Mouse (Mus musculus) frontal cortex, postnatal 25 days (tissue): ENCODE results near the gene Ksr1.

ENCODE experiments used
- DNase-seq, 2 experiments: peaks; one replicate each; pipeline ENCODE4 v3.0.0; 2022; ENCODE audit warnings: low spot score in 2 of 2

The Ksr1 gene

DNA sequence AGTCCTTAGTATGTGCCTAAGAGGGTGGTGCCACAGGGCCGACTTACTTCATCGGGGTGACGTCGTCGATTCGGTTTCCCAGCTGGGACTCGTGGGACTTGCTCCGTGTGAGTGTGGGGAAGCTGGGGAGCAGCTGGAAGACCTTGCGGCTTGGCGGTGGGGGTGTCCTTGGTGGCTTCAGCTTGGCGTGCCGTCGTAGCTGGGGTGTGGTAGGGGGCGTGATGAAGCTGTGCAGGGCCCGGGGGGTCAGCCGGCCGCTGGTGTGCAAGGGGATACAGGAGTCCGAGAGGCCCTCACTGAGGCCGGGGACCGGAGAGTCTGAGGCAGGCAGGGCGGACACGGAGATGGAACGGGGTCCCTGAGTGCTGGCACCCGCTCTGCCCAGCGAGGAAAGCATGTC, 101.4 kb downstream of the Ksr1 start:
- DNase-seq, result no peak

DNA sequence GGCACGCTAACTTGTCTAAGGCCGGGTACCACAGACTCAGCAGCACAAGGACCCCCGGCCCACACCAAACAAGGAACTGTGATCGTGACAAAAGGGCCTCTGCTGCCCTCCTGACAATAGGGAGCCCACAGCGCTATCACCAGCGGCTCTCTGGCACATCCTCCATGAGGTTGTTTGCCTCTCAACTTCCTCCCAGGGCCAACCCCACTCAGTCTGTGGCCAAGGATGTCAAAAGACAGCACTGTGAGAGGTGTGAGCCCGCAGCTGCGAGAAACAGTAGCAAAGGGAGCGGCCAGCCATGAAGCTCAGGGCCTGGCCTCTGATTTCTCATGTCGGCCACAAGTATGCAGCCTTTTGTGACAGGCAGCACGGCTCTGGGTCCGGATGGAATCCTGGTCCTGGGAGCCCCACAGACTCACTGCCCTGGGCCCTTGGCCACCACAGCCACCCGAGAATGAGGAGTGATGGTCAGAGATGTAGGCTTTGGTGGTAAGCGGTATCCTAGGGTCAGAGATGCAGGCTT, 104.2 kb downstream of the Ksr1 start:
- no peak for DNase-seq

DNA sequence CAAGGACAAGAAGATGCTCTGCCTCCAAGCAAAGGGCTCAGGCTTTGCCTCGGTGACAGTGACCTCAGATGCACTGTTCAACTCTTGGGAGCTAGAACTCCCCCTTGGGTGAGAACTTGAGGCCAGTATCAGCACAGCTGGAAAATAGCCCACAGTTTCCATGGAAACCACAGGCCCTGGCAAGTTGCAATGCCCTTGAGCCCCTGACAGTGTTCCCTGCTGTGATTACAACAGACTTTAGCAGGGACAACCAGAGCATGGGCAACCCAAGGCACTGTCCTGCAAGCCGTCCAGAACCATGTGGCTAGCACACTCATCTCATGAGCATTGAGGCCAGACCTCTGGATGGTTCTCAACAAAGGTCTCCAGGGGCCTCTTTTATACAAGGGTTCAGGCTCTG, 106.7 kb downstream of the Ksr1 start:
- no peak for DNase-seq

DNA sequence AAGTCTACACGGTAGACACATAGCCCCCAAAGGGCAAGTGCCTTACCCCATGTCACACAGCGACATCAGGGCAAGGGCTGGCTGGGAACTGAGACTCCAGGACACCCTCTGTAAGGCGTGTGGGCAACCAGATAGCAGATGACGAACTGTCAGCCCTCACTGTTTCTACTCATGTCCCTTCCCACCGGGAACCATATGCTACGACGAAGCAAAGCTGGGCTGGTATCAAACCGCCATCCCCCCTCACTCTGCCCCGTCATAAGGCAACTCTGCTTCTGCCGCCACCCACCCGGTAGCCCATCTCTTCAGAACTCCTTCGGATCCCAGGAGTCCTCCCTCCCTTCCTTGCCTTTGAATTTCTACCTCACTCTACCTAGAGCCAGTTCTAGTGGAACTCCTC, 108.7 kb downstream of the Ksr1 start:
- no peak for DNase-seq

DNA sequence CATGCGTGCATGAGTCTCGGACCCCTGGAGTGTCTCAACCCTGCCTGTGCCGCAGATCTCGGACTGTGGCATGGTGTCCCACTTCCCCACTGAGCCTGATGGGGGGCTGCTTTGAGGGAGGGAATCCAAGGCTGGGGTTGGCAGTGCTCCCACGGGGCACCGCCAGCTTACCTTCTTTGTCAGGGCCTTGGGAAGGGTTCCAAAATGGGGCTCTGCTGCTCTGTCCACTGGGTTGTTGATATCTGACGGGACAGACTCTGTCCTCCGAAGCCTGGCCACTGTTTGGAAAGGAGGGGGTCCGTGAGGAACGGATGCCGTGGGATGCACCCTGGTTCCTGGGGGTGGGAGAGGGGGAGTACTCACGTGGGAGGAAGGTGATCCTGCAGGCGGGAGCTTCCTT, 109.9 kb downstream of the Ksr1 start:
- DNase-seq, result no peak

DNA sequence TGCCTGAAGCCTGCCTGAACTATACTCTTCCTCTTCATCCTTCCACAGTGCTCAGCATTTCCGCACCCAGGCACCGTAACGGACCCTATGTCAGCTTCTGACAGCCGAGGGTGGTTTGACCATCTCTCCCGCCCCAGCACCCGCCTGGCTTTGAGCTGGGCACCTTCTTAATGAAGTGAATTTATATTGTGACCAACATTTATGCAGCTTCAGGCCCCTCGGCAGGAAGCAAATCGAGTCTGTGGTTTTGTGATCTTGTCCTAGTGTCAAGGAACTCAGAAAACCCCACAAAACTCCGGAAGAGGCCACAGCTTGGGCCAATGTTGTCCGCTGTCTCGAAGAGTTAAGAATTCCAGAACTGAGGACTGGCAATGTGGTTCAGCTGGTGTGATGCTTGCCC, 112.6 kb downstream of the Ksr1 start:
- no peak for DNase-seq

DNA sequence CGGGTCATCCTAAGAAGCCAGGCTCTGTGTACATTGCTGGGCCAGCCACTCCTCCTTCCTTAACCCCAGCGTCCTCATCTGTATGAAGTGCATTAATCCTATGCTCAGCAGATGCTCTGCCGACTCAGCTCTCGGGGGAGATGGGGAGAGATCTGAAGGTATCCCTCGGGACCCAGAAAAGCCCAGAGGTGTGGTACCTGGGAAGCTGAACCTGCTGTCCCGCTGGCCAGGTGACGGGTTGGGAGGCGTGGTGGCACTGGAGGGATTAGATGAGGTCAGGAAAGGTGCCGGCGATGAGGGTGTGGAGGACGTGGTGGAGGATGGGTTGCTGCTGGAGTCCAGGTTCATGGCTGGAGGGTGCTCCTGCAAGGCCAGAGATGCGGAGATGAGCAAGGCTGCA, 113.2 kb downstream of the Ksr1 start:
- DNase-seq, result no peak

DNA sequence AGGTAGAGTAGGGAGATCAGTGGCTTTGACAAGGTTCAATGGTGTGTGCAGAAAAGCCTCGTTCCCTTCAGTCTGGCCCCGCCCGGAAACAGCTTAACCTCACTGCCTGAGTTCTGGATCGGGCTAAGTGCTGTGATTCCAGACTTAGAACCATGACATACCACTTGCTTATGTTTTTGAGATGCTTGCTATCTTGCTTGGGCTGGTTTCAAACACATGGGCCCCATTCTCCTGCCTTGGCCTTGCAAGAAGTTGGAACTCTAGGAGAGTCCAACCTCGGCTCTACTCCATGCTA, 114.8 kb downstream of the Ksr1 start:
- DNase-seq, result no peak

DNA sequence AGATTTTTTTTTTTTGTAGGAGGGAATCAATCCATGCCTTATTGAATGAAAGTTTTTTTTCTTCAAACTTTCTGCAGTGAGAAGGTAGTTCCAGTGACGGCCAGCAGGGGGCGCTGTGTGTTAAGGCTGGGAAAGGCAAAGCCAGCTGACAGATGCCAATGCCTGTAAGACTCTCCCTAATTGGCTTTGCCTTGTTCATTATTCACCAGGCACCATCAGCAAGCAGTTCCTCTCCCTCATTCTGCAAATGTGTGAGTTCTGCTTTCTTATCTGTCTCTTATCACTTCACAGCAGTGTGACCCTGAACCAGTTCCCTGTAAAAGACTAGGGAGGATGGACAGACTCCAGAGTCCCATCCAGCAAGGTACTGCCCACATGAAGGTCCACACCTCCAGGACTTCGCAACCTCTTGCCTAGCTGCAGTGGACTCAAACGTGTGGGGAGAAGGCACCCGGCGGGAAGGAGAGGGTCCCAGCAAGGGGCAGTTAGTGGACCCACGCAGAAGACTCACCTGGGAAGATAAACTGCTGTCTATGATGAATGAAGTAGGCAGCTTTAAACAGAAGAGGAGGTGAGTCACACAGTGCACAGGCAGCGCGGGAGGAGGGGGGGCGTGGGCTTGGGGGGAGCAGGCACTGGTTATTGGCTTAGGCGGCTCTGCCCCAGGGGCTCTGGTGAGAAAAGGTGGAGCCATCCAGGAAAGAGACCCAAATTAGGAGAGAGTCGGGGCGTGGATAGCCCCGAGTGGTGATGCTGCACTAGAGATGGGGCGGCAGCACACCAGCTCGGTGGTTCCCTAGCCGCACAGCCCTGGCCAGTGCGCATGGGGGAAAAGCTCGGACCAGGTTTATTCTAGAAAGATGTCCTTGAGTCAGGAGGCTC, 115.4 kb downstream of the Ksr1 start:
- peak; percentile 84 for DNase-seq

DNA sequence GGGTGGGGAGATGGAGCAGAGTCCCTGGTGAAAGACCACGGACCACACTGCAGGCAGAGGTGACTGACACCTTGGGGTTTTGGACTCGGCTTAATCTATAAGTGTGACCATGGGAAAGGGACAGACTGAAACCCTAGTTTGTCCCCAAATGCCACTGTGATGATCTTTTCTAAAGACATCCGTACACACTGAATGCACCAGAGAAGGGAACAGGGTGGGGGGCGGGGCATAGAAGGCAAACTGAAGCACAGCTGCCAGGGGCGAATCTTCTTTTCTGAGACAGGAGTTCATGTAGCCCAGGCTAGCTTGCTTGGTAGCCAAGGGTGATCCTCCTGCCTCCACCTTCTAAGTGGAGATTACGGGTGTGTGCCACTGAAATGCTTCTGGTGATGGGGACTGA, 122.5 kb downstream of the Ksr1 start:
- no peak for DNase-seq

DNA sequence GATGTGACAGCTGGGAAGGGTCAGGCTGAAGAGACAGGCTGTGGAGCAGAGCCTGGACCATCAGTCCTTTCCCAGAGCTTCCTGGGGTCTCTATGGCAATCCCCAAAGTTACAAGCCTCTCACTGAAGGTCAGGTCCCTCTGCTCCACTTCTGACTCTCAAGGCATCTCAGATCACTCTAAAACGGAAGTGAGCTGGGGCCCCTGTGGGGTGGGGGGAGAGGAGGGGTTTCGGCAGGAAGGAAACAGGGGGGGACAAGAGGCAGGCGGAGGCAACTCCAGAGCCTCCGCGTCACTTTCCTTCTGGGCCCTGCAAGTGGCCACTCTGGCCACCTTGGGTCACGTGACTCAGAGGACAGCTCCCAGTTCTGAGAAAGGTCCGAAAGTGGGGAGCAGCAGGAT, 122.9 kb downstream of the Ksr1 start:
- no peak for DNase-seq

DNA sequence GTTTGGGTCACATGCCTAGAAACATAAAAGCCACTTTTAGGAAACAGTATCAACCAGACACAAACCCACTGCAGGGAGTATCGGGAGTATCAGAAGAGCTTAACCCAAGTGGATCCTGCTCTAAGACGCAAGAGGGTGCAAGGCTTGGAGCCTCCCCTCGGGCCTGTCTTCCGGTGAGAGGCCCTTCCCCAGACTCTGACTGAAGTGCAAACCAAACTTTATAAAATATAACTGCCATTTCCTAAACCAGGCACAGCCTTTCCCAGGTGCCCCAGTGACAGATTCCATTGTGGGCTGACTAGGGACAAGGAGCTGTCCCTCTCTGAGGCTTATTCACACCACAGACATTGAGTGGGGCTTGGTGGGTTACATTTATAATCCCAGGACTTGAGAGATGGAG, 123.4 kb downstream of the Ksr1 start:
- no peak for DNase-seq

DNA sequence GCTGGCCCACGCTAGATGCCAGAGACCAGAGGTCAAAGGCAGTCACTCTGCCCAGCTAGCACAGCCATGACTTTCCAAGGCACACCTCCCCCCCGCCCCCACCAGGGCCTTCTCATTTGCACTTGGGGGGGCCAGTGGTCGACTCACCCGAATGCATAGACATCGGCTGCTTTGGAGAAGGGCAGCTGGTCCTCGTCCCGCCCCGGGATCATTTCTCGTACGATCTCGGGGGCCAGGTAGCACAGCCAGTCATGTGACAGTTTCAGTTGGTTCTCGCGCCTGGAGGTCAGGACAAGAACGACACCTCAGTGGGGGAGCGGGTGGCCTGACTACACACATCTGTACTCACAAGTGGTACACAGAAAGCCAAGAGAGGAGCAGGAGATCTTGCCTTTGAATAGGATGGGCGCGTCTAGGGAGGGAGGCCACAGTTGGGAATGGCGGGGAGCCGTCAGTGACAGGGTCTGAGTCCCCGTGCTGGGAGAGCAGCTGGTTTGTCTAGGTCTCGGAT, 125.6 kb downstream of the Ksr1 start:
- DNase-seq, result no peak

DNA sequence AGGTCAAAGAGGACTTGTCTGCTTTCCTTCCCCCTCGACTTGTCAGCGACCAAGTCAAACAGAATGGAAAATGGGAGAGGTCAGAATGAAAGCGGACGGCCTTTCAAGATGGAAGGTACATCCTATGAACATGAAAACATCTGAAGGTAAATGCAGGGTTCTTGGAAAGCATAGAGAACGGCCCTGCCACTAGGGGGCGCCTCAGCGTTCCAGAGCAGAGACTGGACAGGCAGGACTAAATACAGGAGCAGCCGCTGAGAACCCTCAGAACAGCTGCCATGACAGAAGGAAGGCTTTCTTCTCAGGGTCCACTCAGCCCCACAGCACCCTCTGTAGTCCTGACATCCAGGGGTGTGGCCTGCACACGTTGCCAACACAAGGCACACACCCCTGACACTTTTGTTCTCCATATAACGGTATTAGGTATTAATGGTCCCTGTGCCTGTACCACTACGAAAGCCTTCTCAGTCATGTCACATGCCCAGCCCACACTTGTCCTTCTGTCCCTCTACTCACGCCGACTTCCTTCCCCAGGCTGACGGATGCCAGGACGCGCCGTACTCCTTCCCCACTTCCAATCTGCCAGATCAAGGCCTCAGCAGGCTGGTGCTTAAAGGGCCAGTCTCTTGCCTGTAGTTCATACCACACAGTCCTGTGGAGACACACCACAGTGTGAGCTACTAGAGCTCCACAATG, 126.2 kb downstream of the Ksr1 start:
- no peak for DNase-seq

DNA sequence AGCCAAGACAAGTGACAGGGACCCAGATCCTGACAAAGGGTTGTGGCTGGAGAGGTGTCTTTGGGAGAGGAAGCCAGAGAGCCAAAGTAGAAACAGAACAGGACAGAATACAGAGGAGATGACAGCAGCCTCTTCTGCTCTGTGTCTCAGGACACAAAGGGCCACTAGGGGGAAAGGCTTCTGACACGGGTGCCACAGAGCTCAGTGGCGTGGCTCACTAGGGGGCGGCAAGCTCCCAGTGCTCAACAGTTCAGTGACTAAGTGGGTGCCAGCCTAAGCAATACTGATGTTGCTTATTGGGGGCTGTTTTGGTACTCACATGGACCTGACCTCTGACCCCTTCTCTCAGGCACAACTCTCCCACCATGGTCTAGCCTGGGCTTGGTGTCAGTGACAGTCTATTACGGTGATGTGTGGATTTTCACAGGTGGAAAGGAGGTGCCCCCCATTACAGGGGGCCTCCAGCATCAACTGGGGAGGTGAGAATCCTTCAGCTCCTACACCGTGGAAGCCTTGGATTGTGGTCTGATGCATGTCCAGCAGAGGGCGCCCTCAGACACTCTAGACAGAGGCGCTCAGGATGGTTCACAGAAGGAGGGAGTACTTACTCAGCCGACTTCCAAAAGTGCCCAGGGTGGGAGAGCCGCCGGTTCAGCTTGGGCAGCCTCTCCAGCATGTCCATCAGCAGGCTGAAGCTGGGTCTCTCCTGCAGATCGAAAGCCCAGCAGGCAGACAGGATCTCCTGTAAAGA, 127.1 kb downstream of the Ksr1 start:
- peak; percentile 59 to 64 for DNase-seq

DNA sequence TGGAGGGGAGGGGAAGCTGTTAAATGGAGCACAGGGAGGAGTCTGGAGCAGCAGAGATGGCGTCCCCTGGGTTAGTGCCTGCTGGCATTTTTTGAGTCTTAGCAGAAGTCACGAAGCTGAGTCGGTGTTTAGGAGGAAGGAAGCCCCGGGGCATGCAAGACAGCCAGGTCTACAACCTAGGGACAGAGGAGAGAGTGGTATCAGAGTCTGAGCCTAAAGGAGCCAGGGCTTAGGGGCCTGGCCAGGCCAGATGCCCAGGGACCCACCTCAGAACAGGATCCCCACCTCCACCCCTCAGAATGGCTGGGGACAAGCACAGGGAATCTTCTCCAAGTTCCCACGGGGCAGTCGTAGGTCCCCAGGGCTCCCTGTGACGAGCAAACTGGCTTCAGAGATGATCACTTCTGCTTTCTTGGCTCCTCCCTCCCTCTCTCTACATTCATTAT, 129.0 kb downstream of the Ksr1 start:
- no peak for DNase-seq

DNA sequence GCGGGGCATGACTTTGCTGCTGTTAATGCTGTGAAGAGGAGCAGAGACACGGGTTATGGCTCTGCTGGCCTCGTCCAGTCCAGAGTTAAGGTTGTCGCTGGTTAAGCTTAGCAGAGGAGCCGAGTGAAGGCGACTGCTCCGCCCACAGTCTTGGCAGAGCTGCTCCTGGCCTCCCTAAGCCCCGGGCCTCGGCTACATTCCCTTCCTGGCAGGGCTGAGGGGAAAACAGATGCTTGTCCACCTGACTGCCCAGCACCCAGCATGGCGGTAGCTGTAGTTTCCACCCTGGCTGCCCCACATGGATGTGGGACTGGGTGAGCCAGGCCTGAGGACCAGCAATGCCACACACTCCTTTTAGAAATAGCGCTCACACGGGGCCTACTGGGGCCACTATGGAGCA, 130.0 kb downstream of the Ksr1 start:
- DNase-seq, result no peak

DNA sequence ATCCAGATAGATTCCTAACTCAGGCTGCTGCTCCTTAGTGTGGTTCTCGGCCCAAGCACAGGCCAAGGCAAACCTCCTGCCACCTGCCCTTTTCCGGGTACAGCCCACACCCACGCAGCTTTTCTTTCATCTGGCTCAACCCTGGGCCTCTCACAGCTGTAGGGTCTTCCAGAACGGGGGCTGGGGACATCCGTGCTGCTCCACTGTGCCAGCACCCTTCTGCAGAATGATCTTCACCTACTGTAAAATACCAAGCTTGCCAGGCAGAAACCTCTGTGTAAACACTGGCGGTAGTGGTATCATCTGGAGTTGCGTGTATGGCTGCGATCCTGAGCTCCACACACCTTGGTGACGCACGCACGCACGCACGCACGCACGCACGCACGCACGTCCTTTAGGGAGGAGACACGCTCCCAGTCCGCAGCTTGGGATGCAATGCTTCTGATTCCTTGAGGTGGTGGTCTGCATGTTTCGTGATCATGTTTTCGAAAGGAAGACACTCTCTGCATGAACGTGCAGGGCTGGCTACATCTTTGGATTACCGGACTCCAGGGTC, 130.5 kb downstream of the Ksr1 start:
- DNase-seq, result no peak

DNA sequence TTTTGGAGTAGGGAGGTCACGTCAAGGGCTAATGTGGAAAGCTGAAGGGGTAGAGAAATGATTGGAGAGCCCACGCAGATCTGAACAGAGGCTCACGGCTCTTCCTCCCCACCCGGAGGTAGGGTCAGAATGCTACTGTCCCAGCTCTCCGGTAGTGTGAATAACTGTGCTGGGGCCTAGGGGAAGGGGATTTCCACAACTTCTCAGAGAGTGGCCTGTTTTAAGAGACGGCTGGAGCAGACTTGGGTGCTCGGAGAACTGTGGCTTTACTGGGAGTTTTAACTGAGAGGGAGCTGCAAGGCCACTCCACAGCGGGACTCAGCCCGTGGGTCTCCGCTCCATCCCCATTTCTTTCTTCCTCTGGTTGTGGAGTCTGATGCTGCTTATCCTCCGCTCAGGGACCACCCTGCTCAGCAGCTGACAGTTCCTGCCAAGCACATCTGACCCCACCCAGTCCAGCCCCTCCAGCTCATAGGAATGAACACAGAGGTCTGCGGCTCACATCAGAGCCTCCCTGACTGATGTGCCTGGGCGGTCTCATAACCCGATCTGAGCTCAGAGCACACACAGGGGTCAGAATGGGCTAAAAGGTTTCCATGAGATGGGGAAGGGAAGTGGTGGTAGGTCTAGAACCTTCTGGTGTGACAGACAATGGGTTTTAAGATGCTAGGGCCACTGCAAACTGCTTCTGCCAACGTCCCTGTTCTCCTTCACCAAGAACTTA, 131.4 kb downstream of the Ksr1 start:
- no peak for DNase-seq

DNA sequence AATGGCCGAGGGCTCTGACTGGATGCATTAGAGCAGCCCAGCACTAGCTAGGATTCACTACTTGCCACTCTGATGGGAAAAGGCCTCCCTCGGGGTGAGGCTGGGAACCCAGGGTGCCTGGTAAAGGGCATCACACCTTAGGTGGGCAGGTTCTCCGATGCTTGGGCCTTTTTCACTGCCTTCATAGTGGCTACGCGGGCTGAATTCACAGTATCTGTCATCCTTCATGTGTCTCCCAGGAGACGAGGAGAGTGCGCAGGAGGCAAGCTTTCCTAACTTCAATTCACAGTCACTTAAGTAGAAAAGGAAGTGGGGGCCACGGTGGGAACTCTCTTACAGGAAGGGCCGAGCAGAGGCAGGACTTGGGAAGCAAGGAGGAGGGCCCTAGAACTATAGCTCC, 132.4 kb downstream of the Ksr1 start:
- DNase-seq, result no peak

DNA sequence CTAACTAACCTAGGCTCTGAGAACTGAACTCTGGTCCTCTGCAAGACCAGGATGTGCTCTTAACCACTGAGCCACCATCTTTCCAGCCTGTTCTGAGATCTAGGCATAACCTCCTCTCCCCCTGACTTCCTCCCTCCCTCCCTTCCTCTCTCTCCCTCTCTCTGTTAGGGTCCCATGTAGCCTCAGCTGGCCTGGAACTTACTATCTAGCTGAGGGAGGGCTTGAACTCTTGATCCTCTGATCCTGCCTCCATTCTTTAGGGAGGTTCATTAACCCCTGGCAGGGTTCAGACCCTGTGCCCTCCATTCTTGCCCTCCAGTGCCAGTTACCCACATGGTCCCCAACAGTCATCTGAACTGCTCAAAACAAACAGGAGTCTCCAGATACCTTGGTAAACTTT, 133.2 kb downstream of the Ksr1 start:
- no peak for DNase-seq
